Mouse (Mus musculus): ENCODE data around the gene Yipf2. TPM values are rescaled to one million over a fixed set of nuclear protein-coding genes. Genes with fewer than 3 reads are reported as not detected.

Gene Yipf2
- polyA plus RNA-seq, 1 experiment from 2014 or later: 16.9 TPM

DNA sequence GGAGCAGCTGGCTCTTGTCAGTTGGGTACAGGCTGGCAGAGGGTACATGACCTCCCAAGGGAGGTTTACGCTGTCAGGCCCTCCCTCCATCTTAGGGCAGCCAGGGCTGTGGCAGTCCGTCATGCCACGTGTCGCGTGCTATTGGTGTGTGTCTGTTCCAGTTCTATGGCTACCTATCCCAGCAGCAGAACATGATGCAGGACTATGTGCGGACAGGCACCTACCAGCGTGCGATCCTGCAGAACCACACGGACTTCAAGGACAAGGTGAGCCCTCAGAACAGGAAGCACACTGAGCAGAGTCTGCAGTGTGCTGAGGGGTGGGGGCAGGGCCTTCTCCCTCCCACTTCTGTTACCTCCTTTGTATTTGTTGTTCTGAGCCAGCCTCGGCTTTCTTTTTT lies 17.4 kb downstream of the Yipf2 start:
- WGBS: 99% methylated on average over 10 of the region's 10 CpGs
- no peak for ATAC-seq (ENCODE audit: low FRiP score)
- H3K4me3 ChIP-seq (ENCODE audit: low read depth, low read length): no peak overlapping the region

GRCm38 (mm10) chr9:21574012-21574801 lies 18.4 kb downstream of the Yipf2 start:
- Histone ChIP-seq H3K27me3 (ENCODE audit: control insufficient read depth, insufficient read depth, low read length) (no peaks in the 10 kb centered on the region), H3K9ac (ENCODE audit: low read depth, low read length) (no peak overlapping the region), H3K9me3 (ENCODE audit: control insufficient read depth, low read length) (no peaks in the 10 kb centered on the region), H3K4me1 (replicated peaks; ENCODE audit: control insufficient read depth, insufficient read depth, low read length) (no peaks in the 10 kb centered on the region), H3K4me3 (ENCODE audit: low read depth, low read length) (no peak overlapping the region), H3K4me2 (replicated peaks; ENCODE audit: low read depth, low read length) (no peak overlapping the region), H3K27ac (ENCODE audit: low read depth, low read length) (no peak overlapping the region), H3K36me3 (ENCODE audit: control insufficient read depth, insufficient read depth, low read length) (peaks cover 23% of the 10 kb centered on the region)
- no peak for DNase-seq (ENCODE audit: low spot score)
- no peak for ATAC-seq (ENCODE audit: low FRiP score)
- 95% methylated on average over 8 of the region's 8 CpGs for WGBS

More for the DNA sequence above, 17.4 kb downstream of the Yipf2 start:
- Histone ChIP-seq H3K4me1 (replicated peaks; ENCODE audit: control insufficient read depth, insufficient read depth, low read length) (no peaks in the 10 kb centered on the region), H3K36me3 (ENCODE audit: control insufficient read depth, insufficient read depth, low read length) (peaks cover 18% of the 10 kb centered on the region), H3K27me3 (ENCODE audit: control insufficient read depth, insufficient read depth, low read length) (no peaks in the 10 kb centered on the region), H3K9ac (ENCODE audit: low read depth, low read length) (no peak overlapping the region), H3K27ac (ENCODE audit: low read depth, low read length) (no peak overlapping the region), H3K4me2 (replicated peaks; ENCODE audit: low read depth, low read length) (no peak overlapping the region), H3K9me3 (ENCODE audit: control insufficient read depth, low read length) (no peaks in the 10 kb centered on the region)
- no peak for DNase-seq (ENCODE audit: low spot score)

GRCm38 (mm10) chr9:21568657-21569255 lies 23.9 kb downstream of the Yipf2 start:
- 94% methylated on average over 8 of the region's 8 CpGs for WGBS
- Histone ChIP-seq H3K27ac (ENCODE audit: low read depth, low read length) (no peak overlapping the region), H3K4me1 (replicated peaks; ENCODE audit: control insufficient read depth, insufficient read depth, low read length) (no peaks in the 10 kb centered on the region), H3K9me3 (ENCODE audit: control insufficient read depth, low read length) (no peaks in the 10 kb centered on the region), H3K9ac (ENCODE audit: low read depth, low read length) (no peak overlapping the region), H3K36me3 (ENCODE audit: control insufficient read depth, insufficient read depth, low read length) (peaks cover 11% of the 10 kb centered on the region; the same call in 1 of the 2 replicates), H3K27me3 (ENCODE audit: control insufficient read depth, insufficient read depth, low read length) (no peaks in the 10 kb centered on the region), H3K4me3 (ENCODE audit: low read depth, low read length) (no peak overlapping the region), H3K4me2 (replicated peaks; ENCODE audit: low read depth, low read length) (no peak overlapping the region)
- DNase-seq (ENCODE audit: low spot score): no peak
- no peak for ATAC-seq (ENCODE audit: low FRiP score)

DNA sequence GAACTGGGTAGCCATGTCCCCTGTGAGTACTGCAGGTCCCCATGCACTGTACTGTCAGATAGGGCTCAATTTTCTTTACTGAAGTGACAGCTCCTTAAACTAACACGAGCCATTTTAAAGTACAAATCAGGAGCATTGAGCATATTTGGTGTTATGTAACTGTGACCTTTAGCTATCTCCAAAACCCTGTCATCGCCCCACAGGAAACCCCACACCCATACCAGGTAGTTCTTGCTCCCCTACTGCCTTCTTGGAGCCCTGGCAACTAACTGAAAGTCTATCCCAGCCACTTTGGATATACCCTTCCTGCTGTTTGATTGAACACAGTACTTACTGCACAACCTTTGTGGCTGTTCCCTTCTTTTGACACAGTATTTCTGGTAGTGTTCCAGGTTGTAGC lies 25.6 kb downstream of the Yipf2 start:
- Histone ChIP-seq H3K9ac (ENCODE audit: low read depth, low read length) (no peak overlapping the region), H3K9me3 (ENCODE audit: control insufficient read depth, low read length) (no peaks in the 10 kb centered on the region), H3K27ac (ENCODE audit: low read depth, low read length) (no peak overlapping the region), H3K4me1 (replicated peaks; ENCODE audit: control insufficient read depth, insufficient read depth, low read length) (no peaks in the 10 kb centered on the region), H3K4me2 (replicated peaks; ENCODE audit: low read depth, low read length) (no peak overlapping the region), H3K27me3 (ENCODE audit: control insufficient read depth, insufficient read depth, low read length) (no peaks in the 10 kb centered on the region), H3K36me3 (ENCODE audit: control insufficient read depth, insufficient read depth, low read length) (0 out of 2 replicates have a peak, but pooled peaks cover 8% of the 10 kb centered on the region), H3K4me3 (ENCODE audit: low read depth, low read length) (no peak overlapping the region)
- WGBS: 97% methylated on average over 2 of the region's 2 CpGs
- ATAC-seq (ENCODE audit: low FRiP score): no peak
- no peak for DNase-seq (ENCODE audit: low spot score)

GRCm38 (mm10) chr9:21566538-21566937 lies 26.1 kb downstream of the Yipf2 start:
- Histone ChIP-seq H3K4me3 (ENCODE audit: low read depth, low read length) (no peak overlapping the region), H3K27ac (ENCODE audit: low read depth, low read length) (no peak overlapping the region), H3K36me3 (ENCODE audit: control insufficient read depth, insufficient read depth, low read length) (0 out of 2 replicates have a peak, but pooled peaks cover 8% of the 10 kb centered on the region), H3K4me2 (replicated peaks; ENCODE audit: low read depth, low read length) (no peak overlapping the region), H3K9me3 (ENCODE audit: control insufficient read depth, low read length) (no peaks in the 10 kb centered on the region), H3K9ac (ENCODE audit: low read depth, low read length) (no peak overlapping the region), H3K4me1 (replicated peaks; ENCODE audit: control insufficient read depth, insufficient read depth, low read length) (no peaks in the 10 kb centered on the region), H3K27me3 (ENCODE audit: control insufficient read depth, insufficient read depth, low read length) (no peaks in the 10 kb centered on the region)
- WGBS: 77% methylated on average over 1 of the region's 1 CpGs
- no peak for ATAC-seq (ENCODE audit: low FRiP score)
- no peak for DNase-seq (ENCODE audit: low spot score)

DNA sequence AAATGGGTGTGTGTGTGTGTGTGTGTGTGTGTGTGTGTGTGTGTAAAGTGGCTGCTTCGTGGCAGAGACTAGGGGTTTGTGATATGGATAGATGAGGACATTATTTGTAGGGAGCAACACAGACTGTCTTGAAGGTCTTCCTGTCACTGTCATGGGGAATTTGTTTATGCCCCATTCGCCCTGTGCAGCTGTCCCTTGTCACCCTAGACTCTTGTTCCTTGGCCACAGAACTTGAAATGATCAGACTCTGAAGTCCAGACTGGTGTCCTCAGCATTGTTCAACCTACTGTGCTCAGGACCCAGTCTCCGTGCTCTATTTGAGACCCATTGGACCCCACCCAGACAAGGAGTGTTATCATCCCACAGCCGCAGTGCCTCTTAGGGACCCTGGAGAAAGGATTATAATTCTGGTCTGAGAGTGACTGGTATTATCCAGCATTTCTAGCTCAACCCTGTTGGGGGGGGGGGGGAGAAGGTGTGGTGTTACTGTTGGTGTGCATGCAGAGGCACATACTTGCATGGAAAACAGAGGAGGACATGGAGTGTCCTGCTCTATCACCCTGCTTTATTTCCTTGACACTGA lies 27.5 kb downstream of the Yipf2 start:
- 84% methylated on average over 4 of the region's 4 CpGs for WGBS
- DNase-seq (ENCODE audit: low spot score) (no peak), ATAC-seq (ENCODE audit: low FRiP score) (no peak)
- Histone ChIP-seq H3K27ac (ENCODE audit: low read depth, low read length) (no peak overlapping the region), H3K4me3 (ENCODE audit: low read depth, low read length) (no peak overlapping the region), H3K9me3 (ENCODE audit: control insufficient read depth, low read length) (no peaks in the 10 kb centered on the region), H3K36me3 (ENCODE audit: control insufficient read depth, insufficient read depth, low read length) (0 out of 2 replicates have a peak, but pooled peaks cover 5% of the 10 kb centered on the region), H3K4me1 (replicated peaks; ENCODE audit: control insufficient read depth, insufficient read depth, low read length) (no peaks in the 10 kb centered on the region), H3K27me3 (ENCODE audit: control insufficient read depth, insufficient read depth, low read length) (no peaks in the 10 kb centered on the region), H3K4me2 (replicated peaks; ENCODE audit: low read depth, low read length) (no peak overlapping the region), H3K9ac (ENCODE audit: low read depth, low read length) (no peak overlapping the region)

DNA sequence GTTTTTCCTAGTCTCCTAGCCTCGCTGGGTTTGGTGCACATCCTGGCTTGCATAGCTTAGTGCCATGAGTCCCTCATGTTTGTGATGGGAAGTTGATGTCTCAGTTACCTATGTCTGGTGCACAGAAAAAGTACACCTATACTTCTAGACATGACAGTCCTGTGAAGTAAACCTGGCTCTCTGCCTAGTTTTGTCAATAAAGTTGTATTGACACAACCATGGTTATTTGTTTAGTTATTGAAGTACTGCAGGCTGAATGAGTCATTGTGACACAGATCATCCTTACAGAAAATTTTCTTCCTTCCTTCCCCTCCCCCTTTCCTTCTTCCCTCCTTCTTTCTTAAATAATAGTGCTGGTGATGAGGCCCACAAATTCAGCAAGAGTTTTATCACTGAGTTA lies 28.2 kb downstream of the Yipf2 start:
- Histone ChIP-seq H3K4me2 (replicated peaks; ENCODE audit: low read depth, low read length) (no peak overlapping the region), H3K9me3 (ENCODE audit: control insufficient read depth, low read length) (no peaks in the 10 kb centered on the region), H3K9ac (ENCODE audit: low read depth, low read length) (no peak overlapping the region), H3K27ac (ENCODE audit: low read depth, low read length) (no peak overlapping the region), H3K36me3 (ENCODE audit: control insufficient read depth, insufficient read depth, low read length) (no peaks in the 10 kb centered on the region), H3K27me3 (ENCODE audit: control insufficient read depth, insufficient read depth, low read length) (no peaks in the 10 kb centered on the region), H3K4me3 (ENCODE audit: low read depth, low read length) (no peak overlapping the region), H3K4me1 (replicated peaks; ENCODE audit: control insufficient read depth, insufficient read depth, low read length) (no peaks in the 10 kb centered on the region)
- ATAC-seq (ENCODE audit: low FRiP score) (no peak), DNase-seq (ENCODE audit: low spot score) (no peak)
- WGBS: 90% methylated on average over 1 of the region's 1 CpGs

DNA sequence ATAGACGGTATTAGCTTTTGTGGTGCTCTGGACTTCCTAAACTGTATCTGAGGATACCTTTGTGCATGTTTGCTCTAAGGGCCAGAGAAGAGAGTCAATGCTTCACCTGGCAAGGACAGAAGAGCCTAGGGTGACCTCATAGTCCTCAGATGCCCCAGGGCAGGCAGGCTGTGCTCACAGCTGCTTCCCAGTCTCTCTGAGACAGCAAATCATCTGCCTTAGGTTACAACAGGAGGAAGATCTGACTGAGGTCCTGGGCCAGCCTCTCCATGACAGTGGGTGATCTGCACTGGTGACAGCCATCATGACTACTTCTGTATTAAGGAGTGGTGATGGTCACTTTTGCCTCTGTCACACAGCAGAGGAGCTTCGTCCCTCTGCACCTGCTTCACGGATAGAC lies 33.5 kb downstream of the Yipf2 start:
- Histone ChIP-seq H3K9me3 (ENCODE audit: control insufficient read depth, low read length) (no peaks in the 10 kb centered on the region), H3K27ac (ENCODE audit: low read depth, low read length) (no peak overlapping the region), H3K4me2 (replicated peaks; ENCODE audit: low read depth, low read length) (no peak overlapping the region), H3K9ac (ENCODE audit: low read depth, low read length) (no peak overlapping the region), H3K4me3 (ENCODE audit: low read depth, low read length) (no peak overlapping the region), H3K4me1 (replicated peaks; ENCODE audit: control insufficient read depth, insufficient read depth, low read length) (no peaks in the 10 kb centered on the region), H3K36me3 (ENCODE audit: control insufficient read depth, insufficient read depth, low read length) (0 out of 2 replicates have a peak, but pooled peaks cover 3% of the 10 kb centered on the region), H3K27me3 (ENCODE audit: control insufficient read depth, insufficient read depth, low read length) (no peaks in the 10 kb centered on the region)
- DNase-seq (ENCODE audit: low spot score) (no peak), ATAC-seq (ENCODE audit: low FRiP score) (no peak)
- 95% methylated on average over 3 of the region's 3 CpGs for WGBS

Data from hindbrain, embryonic 11.5 days (tissue).